Mouse (Mus musculus) spleen, adult 2 months (tissue): ENCODE measurements around the gene Xlr3b.
"Not testable (repeated sequence)": the region's sequence is repeated elsewhere in the genome, so short reads cannot be mapped to it uniquely, and the experiment has no call there.

Experiments
- CTCF ChIP-seq: fragments of 200-500 bp; IDR thresholded peaks from 2 replicates; pipeline ENCODE4 v1.5.1; 2011; ENCODE audit warnings: mild to moderate bottlenecking, inconsistent platforms; ENCODE audit not compliant: insufficient read depth, insufficient read length, insufficient replicate concordance; ENCODE audit errors: extremely low read depth
- POLR2A ChIP-seq: fragments of 200-500 bp; IDR thresholded peaks from 2 replicates; pipeline ENCODE4 v1.6.1; 2011; ENCODE audit warnings: low read depth, low read length, inconsistent platforms

GRCm38 (mm10) chrX:73148496-73148895, 43.5 kb upstream of the Xlr3b start, which contains the start of gene Xlr5b:
- TF ChIP-seq CTCF, POLR2A: not testable (repeated sequence)
